Comparison of ENCODE assay signal across 8 mouse cellular contexts in the genomic region with DNA sequence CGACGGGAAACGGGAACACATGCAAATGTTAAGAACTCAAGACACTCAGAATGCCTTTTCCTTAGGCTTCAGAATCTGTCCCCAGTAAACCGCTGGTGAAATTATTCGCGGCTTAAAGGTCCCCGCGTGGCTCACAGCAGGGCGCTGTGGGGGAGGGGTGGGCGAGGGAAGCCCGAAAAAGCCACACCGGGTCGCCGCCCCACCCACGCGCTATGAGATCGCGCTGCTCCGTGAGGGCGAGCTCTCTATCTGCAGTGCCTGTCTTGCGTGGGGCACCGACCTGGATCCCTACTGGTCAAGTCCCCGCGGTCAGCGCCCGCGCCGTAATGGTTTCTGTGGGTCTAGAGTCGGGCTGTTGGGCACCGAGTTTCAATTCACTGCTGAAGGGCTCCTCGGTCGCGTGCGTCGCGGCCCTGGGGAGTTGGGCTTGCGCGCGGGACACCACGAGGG. TPM values are rescaled to one million over a fixed set of nuclear protein-coding genes. Genes with fewer than 3 reads are reported as not detected.
DNase-seq lines count a peak whose midpoint lies in the region; ATAC-seq and TF ChIP-seq lines count a peak whose summit lies in the region.

No protein-coding gene starts in this region.

- no peak for ATAC-seq in liver, embryonic 11.5 days (replicated peaks; ENCODE audit: low FRiP score)

- WGBS in cerebellum, adult 2 months = 1% methylated on average over 39 of the region's 40 CpGs
- WGBS in liver, embryonic 11.5 days = 1% methylated on average over 38 of the region's 40 CpGs

- no peaks in the 10 kb centered on the region for H3K36me3 ChIP-seq in liver, embryonic 11.5 days (ENCODE audit: control insufficient read depth, insufficient read depth, low read length)

- peak; percentile 49 to 58 for DNase-seq in cerebellum, adult 2 months
- DNase-seq in cerebellum, adult 11 months = no peak
- DNase-seq in Muller cell, postnatal 12 days (ENCODE audit: inconsistent ontology term) = peak; percentile 70
- DNase-seq in frontal cortex, postnatal 10 days (ENCODE audit: low spot score in 2 of 2) = peak; percentile 44 to 59
- DNase-seq in kidney, postnatal 10 days = peak; percentile 64
- DNase-seq in liver, embryonic 11.5 days (ENCODE audit: low spot score) = peak; percentile 58
- peak; percentile 27 for DNase-seq in ovary, postnatal 14 days (ENCODE audit: low spot score)
- DNase-seq in thymus, postnatal 36 days = no peak

- H3K4me1 ChIP-seq in cerebellum, adult 2 months (ENCODE audit: control insufficient read depth, insufficient read depth, low read length) = peaks cover 3% of the 10 kb centered on the region; the same call in 1 of the 2 replicates
- H3K4me1 ChIP-seq in liver, embryonic 11.5 days (replicated peaks; ENCODE audit: control insufficient read depth, insufficient read depth, low read length) = no peaks in the 10 kb centered on the region

- H3K27ac ChIP-seq in cerebellum, adult 2 months (ENCODE audit: insufficient read depth, low read length) = no peak overlapping the region
- peak overlapping the region; percentile 50; the same call in 1 of the 2 replicates for H3K27ac ChIP-seq in liver, embryonic 11.5 days (ENCODE audit: low read depth, low read length)

- H3K4me2 ChIP-seq in liver, embryonic 11.5 days = peak overlapping the region; percentile 67

- no peak for TF ChIP-seq CTCF in cerebellum, adult 2 months (IDR thresholded peaks at IDR 0.05; ENCODE audit: borderline replicate concordance, insufficient read depth, low read depth, low read length)

- H3K9ac ChIP-seq in liver, embryonic 11.5 days (ENCODE audit: low read depth, low read length) = peak overlapping the region; percentile 71

- H3K4me3 ChIP-seq in cerebellum, adult 2 months (replicated peaks; ENCODE audit: insufficient read depth, low read depth, low read length) = peak overlapping the region; percentile 79
- peak overlapping the region; percentile 59 for H3K4me3 ChIP-seq in liver, embryonic 11.5 days (ENCODE audit: low read depth, low read length)

- peaks cover 7% of the 10 kb centered on the region for H3K27me3 ChIP-seq in cerebellum, adult 2 months (ENCODE audit: control insufficient read depth, insufficient read depth, low read length)
- peaks cover 54% of the 10 kb centered on the region for H3K27me3 ChIP-seq in liver, embryonic 11.5 days (replicated peaks; ENCODE audit: control insufficient read depth, insufficient read depth, low read length)

- no peak for TF ChIP-seq POLR2A in cerebellum, adult 2 months (IDR thresholded peaks at IDR 0.05; ENCODE audit: borderline replicate concordance, insufficient read depth, low read length)

- H3K9me3 ChIP-seq in liver, embryonic 11.5 days (ENCODE audit: control insufficient read depth, low read length) = no peaks in the 10 kb centered on the region

RNA-seq across cellular contexts. Expression of gene Sox11, which starts 3.6 kb away (rescaled TPM):
- 1.5 and 2.0 TPM in 2 replicates for polyA plus RNA-seq in cerebellum, adult 2 months (2012; rRNA removed)
- polyA plus RNA-seq in liver, embryonic 11.5 days (2014; fragmentation: Nextera tagmentation; extraction: Ambion mirVana) = 32.2 and 32.4 TPM in 2 replicates

Comparison
In these comparisons a context has a peak if more than half of its experiments do, and no peak if none do; other contexts are left out.
1. DNase-seq: peak in cerebellum, adult 2 months (2 of 2), Muller cell, postnatal 12 days (single experiment), frontal cortex, postnatal 10 days (2 of 2), kidney, postnatal 10 days (single experiment), liver, embryonic 11.5 days (single experiment) and ovary, postnatal 14 days (single experiment); none in cerebellum, adult 11 months (single experiment) and thymus, postnatal 36 days (0 of 2).
2. RNA of gene Sox11, which starts 3.6 kb away (polyA plus RNA-seq): 32.2 to 32.4 TPM in liver, embryonic 11.5 days; 1.5 to 2.0 TPM in cerebellum, adult 2 months; every median in the first group is over 10 times any median in the second.